Mouse (Mus musculus) hindbrain, embryonic 10.5 days (tissue): ENCODE results near the gene Fam189a2. TPM values are rescaled to one million over a fixed set of nuclear protein-coding genes. Genes with fewer than 3 reads are reported as not detected.
A peak's percentile ranks its signal among the peaks of the same experiment; 100 is the strongest.

Experiments used
- DNase-seq: peaks from one replicate; pipeline ENCODE4 v3.0.0-alpha.2; 2017; ENCODE audit warnings: low spot score
- H3K27ac ChIP-seq: fragments of 300-500 bp; sonication (generic); 2 replicates; pipeline ENCODE4 v1.5.1; 2016; ENCODE audit warnings: mild to moderate bottlenecking, moderate library complexity
- H3K27me3 ChIP-seq: fragments of 300-500 bp; sonication (generic); 2 replicates; pipeline ENCODE4 v1.6.1; 2016; ENCODE audit warnings: mild to moderate bottlenecking; ENCODE audit not compliant: poor library complexity, insufficient read depth, severe bottlenecking
- H3K36me3 ChIP-seq: fragments of 300-500 bp; sonication (generic); 2 replicates; pipeline ENCODE4 v1.6.1; 2016; ENCODE audit warnings: mild to moderate bottlenecking, moderate library complexity
- H3K4me1 ChIP-seq: fragments of 300-500 bp; sonication (generic); replicated peaks from 2 replicates; pipeline ENCODE4 v1.6.1; 2016; ENCODE audit warnings: mild to moderate bottlenecking
- H3K4me3 ChIP-seq: fragments of 300-500 bp; sonication (generic); 2 replicates; pipeline ENCODE4 v1.5.1; 2016; ENCODE audit warnings: mild to moderate bottlenecking, moderate library complexity
- H3K9me3 ChIP-seq: fragments of 300-500 bp; sonication (generic); 2 replicates; pipeline ENCODE4 v1.6.1; 2016; ENCODE audit warnings: mild to moderate bottlenecking, moderate library complexity
- WGBS: fragments of 180-500 bp; shearing (Covaris S2); methylation state at CpG from one replicate; pipeline ENCODE4 v1.1.7; 2016; 5-methylcytosine and 5-hydroxymethylcytosine counted together
- polyA plus RNA-seq: library from polyadenylated mRNA; unstranded; fragments of >200 nt; fragmentation: Nextera tagmentation; extraction: Ambion mirVana; gene quantifications from 2 replicates; pipeline ENCODE4 v1.2.1, GENCODE M21; 2016

Gene Fam189a2
- polyA plus RNA-seq, 1 experiment from 2014 or later, result 0.60 TPM

GRCm38 (mm10) chr19:24049329-24049728, 18.5 kb upstream of the Fam189a2 start:
- Histone ChIP-seq H3K36me3 (no peaks in the 10 kb centered on the region), H3K27me3 (no peaks in the 10 kb centered on the region), H3K27ac (no peak overlapping the region), H3K9me3 (no peaks in the 10 kb centered on the region), H3K4me3 (no peak overlapping the region), H3K4me1 (no peaks in the 10 kb centered on the region)
- WGBS, result 85% methylated on average over 3 of the region's 3 CpGs
- no peak for DNase-seq

GRCm38 (mm10) chr19:24046395-24046993, 15.7 kb upstream of the Fam189a2 start:
- H3K27ac ChIP-seq, result no peak overlapping the region
- 90% methylated on average over 10 of the region's 10 CpGs for WGBS
- no peaks in the 10 kb centered on the region for H3K36me3 ChIP-seq
- no peaks in the 10 kb centered on the region for H3K27me3 ChIP-seq
- H3K4me1 ChIP-seq, result no peaks in the 10 kb centered on the region
- no peak overlapping the region for H3K4me3 ChIP-seq
- H3K9me3 ChIP-seq, result no peaks in the 10 kb centered on the region
- DNase-seq, result no peak

- Histone ChIP-seq H3K27me3 (no peaks in the 10 kb centered on the region), H3K4me1 (no peaks in the 10 kb centered on the region), H3K4me3 (no peak overlapping the region), H3K27ac (no peak overlapping the region), H3K9me3 (no peaks in the 10 kb centered on the region), H3K36me3 (no peaks in the 10 kb centered on the region)
- no peak for DNase-seq
- 95% methylated on average over 2 of the region's 2 CpGs for WGBS
These were observed 11.6 kb upstream of the Fam189a2 start for GRCm38 (mm10) chr19:24042387-24042786.

GRCm38 (mm10) chr19:24039061-24039853, 8.4 kb upstream of the Fam189a2 start:
- DNase-seq, result no peak
- no peak overlapping the region for H3K27ac ChIP-seq
- peaks cover 11% of the 10 kb centered on the region for H3K4me1 ChIP-seq
- H3K4me3 ChIP-seq, result no peak overlapping the region
- no peaks in the 10 kb centered on the region for H3K9me3 ChIP-seq
- no peaks in the 10 kb centered on the region for H3K27me3 ChIP-seq
- H3K36me3 ChIP-seq, result no peaks in the 10 kb centered on the region
- WGBS, result 85% methylated on average over 14 of the region's 14 CpGs

GRCm38 (mm10) chr19:24034367-24034766, 3.5 kb upstream of the Fam189a2 start:
- peaks cover 41% of the 10 kb centered on the region for H3K27me3 ChIP-seq
- no peaks in the 10 kb centered on the region for H3K9me3 ChIP-seq
- no peak overlapping the region for H3K4me3 ChIP-seq
- H3K4me1 ChIP-seq, result peaks cover 53% of the 10 kb centered on the region
- 64% methylated on average over 3 of the region's 3 CpGs for WGBS
- no peaks in the 10 kb centered on the region for H3K36me3 ChIP-seq
- H3K27ac ChIP-seq, result no peak overlapping the region
- no peak for DNase-seq

GRCm38 (mm10) chr19:24032654-24033236, 1.9 kb upstream of the Fam189a2 start:
- 46% methylated on average over 5 of the region's 5 CpGs for WGBS
- peaks cover 58% of the 10 kb centered on the region for H3K27me3 ChIP-seq

GRCm38 (mm10) chr19:24030511-24030870, 328 bp downstream of the Fam189a2 start:
- Histone ChIP-seq H3K27me3 (peaks cover 64% of the 10 kb centered on the region), H3K4me3 (peak overlapping the region; percentile 67), H3K36me3 (no peaks in the 10 kb centered on the region), H3K9me3 (no peaks in the 10 kb centered on the region), H3K4me1 (peaks cover 74% of the 10 kb centered on the region), H3K27ac (peak overlapping the region; percentile 82)
- WGBS, result 11% methylated on average over 48 of the region's 49 CpGs
- DNase-seq, result peak; percentile 39

More at GRCm38 (mm10) chr19:24032654-24033236, 1.9 kb upstream of the Fam189a2 start:
- no peaks in the 10 kb centered on the region for H3K36me3 ChIP-seq
- peaks cover 58% of the 10 kb centered on the region for H3K4me1 ChIP-seq
- H3K9me3 ChIP-seq, result no peaks in the 10 kb centered on the region
- no peak for DNase-seq
- no peak overlapping the region for H3K4me3 ChIP-seq
- H3K27ac ChIP-seq, result no peak overlapping the region

- no peaks in the 10 kb centered on the region for H3K36me3 ChIP-seq
- peak overlapping the region; percentile 82 for H3K27ac ChIP-seq
- DNase-seq, result peak; percentile 19
- WGBS, result 16% methylated on average over 20 of the region's 20 CpGs
- H3K27me3 ChIP-seq, result peaks cover 64% of the 10 kb centered on the region
- H3K9me3 ChIP-seq, result no peaks in the 10 kb centered on the region
- H3K4me3 ChIP-seq, result peak overlapping the region; percentile 67
- H3K4me1 ChIP-seq, result peaks cover 76% of the 10 kb centered on the region
These were observed 956 bp downstream of the Fam189a2 start for GRCm38 (mm10) chr19:24029616-24030510.

- Histone ChIP-seq H3K27me3 (peaks cover 33% of the 10 kb centered on the region), H3K9me3 (no peaks in the 10 kb centered on the region), H3K4me1 (peaks cover 58% of the 10 kb centered on the region), H3K27ac (no peak overlapping the region), H3K36me3 (no peaks in the 10 kb centered on the region), H3K4me3 (no peak overlapping the region)
- WGBS, result 61% methylated on average over 5 of the region's 5 CpGs
- no peak for DNase-seq
These were observed 4.9 kb downstream of the Fam189a2 start for GRCm38 (mm10) chr19:24025876-24026275.

- no peak for DNase-seq
- H3K27me3 ChIP-seq, result peaks cover 25% of the 10 kb centered on the region
- H3K36me3 ChIP-seq, result no peaks in the 10 kb centered on the region
- no peaks in the 10 kb centered on the region for H3K9me3 ChIP-seq
- H3K4me1 ChIP-seq, result peaks cover 49% of the 10 kb centered on the region
- H3K4me3 ChIP-seq, result no peak overlapping the region
- WGBS, result 49% methylated on average over 1 of the region's 1 CpGs
- peak overlapping the region; percentile 78 for H3K27ac ChIP-seq
These were observed 6.2 kb downstream of the Fam189a2 start for GRCm38 (mm10) chr19:24024667-24025066.

- peak overlapping the region; percentile 78 for H3K27ac ChIP-seq
- peak; percentile 52 for DNase-seq
- H3K36me3 ChIP-seq, result no peaks in the 10 kb centered on the region
- H3K9me3 ChIP-seq, result no peaks in the 10 kb centered on the region
- peaks cover 20% of the 10 kb centered on the region for H3K27me3 ChIP-seq
- 32% methylated on average over 9 of the region's 9 CpGs for WGBS
- H3K4me1 ChIP-seq, result peaks cover 45% of the 10 kb centered on the region
- H3K4me3 ChIP-seq, result no peak overlapping the region
These were observed 6.7 kb downstream of the Fam189a2 start for GRCm38 (mm10) chr19:24024131-24024530.

GRCm38 (mm10) chr19:24023351-24023750, 7.5 kb downstream of the Fam189a2 start:
- Histone ChIP-seq H3K4me3 (no peak overlapping the region), H3K27ac (peak overlapping the region; percentile 69), H3K27me3 (peaks cover 12% of the 10 kb centered on the region), H3K4me1 (peaks cover 49% of the 10 kb centered on the region), H3K9me3 (no peaks in the 10 kb centered on the region), H3K36me3 (no peaks in the 10 kb centered on the region)
- DNase-seq, result no peak
- 82% methylated on average over 7 of the region's 7 CpGs for WGBS
